Mouse (Mus musculus): ENCODE measurements around the gene Kbtbd4. TPM values are rescaled to one million over a fixed set of nuclear protein-coding genes. Genes with fewer than 3 reads are reported as not detected.

Kbtbd4 gene
- polyA plus RNA-seq (2014; fragmentation: Nextera tagmentation; extraction: Ambion mirVana) = 28.7 and 32.5 TPM in 2 replicates

- ATAC-seq (ENCODE audit: insufficient read depth) (peak; percentile 95), DNase-seq (peak; percentile 96)
- no peak for TF ChIP-seq CTCF (IDR thresholded peaks at IDR 0.05; ENCODE audit: low read depth)
- H3K9me3 ChIP-seq (ENCODE audit: low read depth, low read length) = no peaks in the 10 kb centered on the region
- peaks cover 54% of the 10 kb centered on the region for H3K36me3 ChIP-seq (ENCODE audit: insufficient read depth)
- peaks cover 5% of the 10 kb centered on the region; the same call in 1 of the 2 replicates for H3K4me1 ChIP-seq (ENCODE audit: insufficient read depth)
- H3K27ac ChIP-seq (ENCODE audit: low read depth) = peak within 1 kb of the TSS; percentile 95
- H3K4me2 ChIP-seq = peak within 1 kb of the TSS; percentile 74
- H3K27me3 ChIP-seq (ENCODE audit: insufficient read depth, low read length) = no peaks in the 10 kb centered on the region
- peak within 1 kb of the TSS; percentile 93 for H3K4me3 ChIP-seq (ENCODE audit: low read depth, low read length)
- H3K9ac ChIP-seq = peak within 1 kb of the TSS; percentile 95
- WGBS = under 1% methylated on average over 43 of the region's 43 CpGs
These were observed at the start of gene Kbtbd4, which contains the start of gene Ndufs3 for GRCm38 (mm10) chr2:90904076-90904855. Gene Kbtbd4, plus strand, starts transcription at chr2:90904740. Gene Ndufs3, minus strand, starts transcription at chr2:90904827.

GRCm38 (mm10) chr2:90861486-90861885, 43.1 kb upstream of the Kbtbd4 start:
- Histone ChIP-seq H3K4me1 (ENCODE audit: insufficient read depth) (no peaks in the 10 kb centered on the region), H3K36me3 (ENCODE audit: insufficient read depth) (peaks cover 74% of the 10 kb centered on the region), H3K27me3 (ENCODE audit: insufficient read depth, low read length) (no peaks in the 10 kb centered on the region), H3K4me3 (ENCODE audit: low read depth, low read length) (no peak overlapping the region), H3K27ac (ENCODE audit: low read depth) (no peak overlapping the region), H3K9ac (no peak overlapping the region), H3K4me2 (no peak overlapping the region), H3K9me3 (ENCODE audit: low read depth, low read length) (no peaks in the 10 kb centered on the region)
- DNase-seq = no peak
- WGBS = 94% methylated on average over 2 of the region's 2 CpGs
- no peak for ATAC-seq (ENCODE audit: insufficient read depth)
- TF ChIP-seq CTCF (IDR thresholded peaks at IDR 0.05; ENCODE audit: low read depth) = no peak

GRCm38 (mm10) chr2:90864184-90864583, 40.4 kb upstream of the Kbtbd4 start:
- Histone ChIP-seq H3K9me3 (ENCODE audit: low read depth, low read length) (no peaks in the 10 kb centered on the region), H3K36me3 (ENCODE audit: insufficient read depth) (peaks cover 78% of the 10 kb centered on the region), H3K9ac (no peak overlapping the region), H3K27ac (ENCODE audit: low read depth) (no peak overlapping the region), H3K4me1 (ENCODE audit: insufficient read depth) (no peaks in the 10 kb centered on the region), H3K4me3 (ENCODE audit: low read depth, low read length) (no peak overlapping the region), H3K27me3 (ENCODE audit: insufficient read depth, low read length) (no peaks in the 10 kb centered on the region), H3K4me2 (no peak overlapping the region)
- TF ChIP-seq CTCF (IDR thresholded peaks at IDR 0.05; ENCODE audit: low read depth) = no peak
- DNase-seq (no peak), ATAC-seq (ENCODE audit: insufficient read depth) (no peak)

GRCm38 (mm10) chr2:90866524-90866923, 38.0 kb upstream of the Kbtbd4 start:
- TF ChIP-seq CTCF (IDR thresholded peaks at IDR 0.05; ENCODE audit: low read depth) = peak; percentile 92
- no peak overlapping the region for H3K4me3 ChIP-seq (ENCODE audit: low read depth, low read length)
- no peak overlapping the region for H3K4me2 ChIP-seq
- H3K27me3 ChIP-seq (ENCODE audit: insufficient read depth, low read length) = no peaks in the 10 kb centered on the region
- H3K36me3 ChIP-seq (ENCODE audit: insufficient read depth) = peaks cover 59% of the 10 kb centered on the region
- no peak overlapping the region for H3K27ac ChIP-seq (ENCODE audit: low read depth)
- ATAC-seq (ENCODE audit: insufficient read depth) = peak; percentile 84
- DNase-seq = peak; percentile 93
- no peak overlapping the region for H3K9ac ChIP-seq
- H3K4me1 ChIP-seq (ENCODE audit: insufficient read depth) = 0 out of 2 replicates have a peak, but pooled peaks cover 4% of the 10 kb centered on the region
- WGBS = 15% methylated on average over 3 of the region's 3 CpGs
- H3K9me3 ChIP-seq (ENCODE audit: low read depth, low read length) = no peaks in the 10 kb centered on the region

GRCm38 (mm10) chr2:90870136-90870601, 34.4 kb upstream of the Kbtbd4 start:
- 14% methylated on average over 4 of the region's 4 CpGs for WGBS
- peak; percentile 70 for ATAC-seq (ENCODE audit: insufficient read depth)
- H3K27ac ChIP-seq (ENCODE audit: low read depth) = peak overlapping the region; percentile 63

GRCm38 (mm10) chr2:90871180-90871961, 33.2 kb upstream of the Kbtbd4 start:
- no peak overlapping the region for H3K4me2 ChIP-seq
- no peaks in the 10 kb centered on the region for H3K9me3 ChIP-seq (ENCODE audit: low read depth, low read length)
- DNase-seq (peak; percentile 64), ATAC-seq (ENCODE audit: insufficient read depth) (no peak)
- no peak overlapping the region for H3K27ac ChIP-seq (ENCODE audit: low read depth)
- peaks cover 18% of the 10 kb centered on the region for H3K36me3 ChIP-seq (ENCODE audit: insufficient read depth)
- H3K4me1 ChIP-seq (ENCODE audit: insufficient read depth) = 0 out of 2 replicates have a peak, but pooled peaks cover 4% of the 10 kb centered on the region
- no peak for TF ChIP-seq CTCF (IDR thresholded peaks at IDR 0.05; ENCODE audit: low read depth)
- H3K4me3 ChIP-seq (ENCODE audit: low read depth, low read length) = no peak overlapping the region
- H3K9ac ChIP-seq = no peak overlapping the region
- H3K27me3 ChIP-seq (ENCODE audit: insufficient read depth, low read length) = no peaks in the 10 kb centered on the region
- WGBS = 53% methylated on average over 8 of the region's 8 CpGs

More at GRCm38 (mm10) chr2:90870136-90870601, 34.4 kb upstream of the Kbtbd4 start:
- Histone ChIP-seq H3K9me3 (ENCODE audit: low read depth, low read length) (no peaks in the 10 kb centered on the region), H3K36me3 (ENCODE audit: insufficient read depth) (peaks cover 29% of the 10 kb centered on the region), H3K4me1 (ENCODE audit: insufficient read depth) (0 out of 2 replicates have a peak, but pooled peaks cover 4% of the 10 kb centered on the region), H3K4me3 (ENCODE audit: low read depth, low read length) (no peak overlapping the region), H3K9ac (no peak overlapping the region), H3K4me2 (peak overlapping the region; percentile 8; the same call in 1 of the 2 replicates), H3K27me3 (ENCODE audit: insufficient read depth, low read length) (no peaks in the 10 kb centered on the region)
- DNase-seq = peak; percentile 56
- no peak for TF ChIP-seq CTCF (IDR thresholded peaks at IDR 0.05; ENCODE audit: low read depth)
